Mouse (Mus musculus): ENCODE results near the gene Mmp23.
"Not testable (repeated sequence)": the region's sequence is repeated elsewhere in the genome, so short reads cannot be mapped to it uniquely, and the experiment has no call there.

Mmp23 gene

DNA sequence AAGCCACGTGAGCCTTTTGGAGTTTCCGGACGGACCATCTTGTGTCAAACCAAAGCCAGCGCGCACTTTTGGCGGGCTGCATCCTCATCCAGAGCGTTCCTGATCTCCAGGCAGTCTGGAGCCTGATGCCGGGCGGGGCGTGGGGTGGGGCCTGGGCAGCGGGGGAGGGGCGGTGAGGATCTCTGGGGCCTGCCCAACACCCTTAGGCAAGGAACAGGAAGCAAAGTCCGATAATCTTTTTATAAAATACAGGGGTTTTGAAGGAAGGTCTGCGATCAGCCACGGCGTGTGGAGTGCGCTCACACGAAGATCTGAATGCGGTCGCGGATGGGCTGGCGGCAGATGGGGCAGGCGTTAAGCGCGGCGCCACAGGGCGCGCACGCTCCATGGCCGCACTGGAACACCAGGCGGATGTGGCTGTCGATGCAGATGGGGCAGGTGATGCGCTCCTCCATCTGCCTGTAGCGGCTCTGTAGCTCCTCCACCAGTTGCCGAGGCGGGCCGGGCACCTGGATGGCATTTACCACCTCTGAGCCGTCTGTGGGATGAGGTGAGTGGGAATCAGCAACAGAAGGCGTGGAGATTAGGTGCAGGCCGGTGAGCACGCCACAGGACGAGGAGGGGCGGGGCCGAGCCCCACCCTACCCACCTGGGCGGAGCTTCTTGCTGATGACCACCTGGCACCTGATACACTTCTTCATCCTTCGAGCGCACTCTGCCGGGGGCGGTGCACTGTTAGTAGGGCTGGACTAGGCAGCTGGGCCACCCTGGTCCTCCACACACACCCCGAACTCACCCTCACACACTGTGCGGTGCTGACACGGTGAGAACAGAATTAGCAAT, 1.5 kb upstream of the Mmp23 start:
- DNase-seq (ENCODE audit: low spot score): no peak

DNA sequence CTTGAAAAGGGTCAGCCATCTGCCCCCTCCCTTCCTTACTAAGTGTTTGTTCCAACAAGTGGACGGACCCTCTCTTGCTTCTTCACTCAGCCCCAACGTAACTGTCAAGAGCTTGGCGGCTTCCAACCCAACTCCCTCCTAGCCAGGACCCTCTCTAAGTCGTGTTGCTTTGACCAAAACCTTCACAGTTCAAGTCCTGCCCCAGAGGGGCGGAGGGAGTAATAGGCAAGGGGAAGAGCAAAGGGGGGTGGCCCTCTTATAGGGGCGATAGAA, 935 bp upstream of the Mmp23 start:
- no peak for DNase-seq (ENCODE audit: low spot score)

DNA sequence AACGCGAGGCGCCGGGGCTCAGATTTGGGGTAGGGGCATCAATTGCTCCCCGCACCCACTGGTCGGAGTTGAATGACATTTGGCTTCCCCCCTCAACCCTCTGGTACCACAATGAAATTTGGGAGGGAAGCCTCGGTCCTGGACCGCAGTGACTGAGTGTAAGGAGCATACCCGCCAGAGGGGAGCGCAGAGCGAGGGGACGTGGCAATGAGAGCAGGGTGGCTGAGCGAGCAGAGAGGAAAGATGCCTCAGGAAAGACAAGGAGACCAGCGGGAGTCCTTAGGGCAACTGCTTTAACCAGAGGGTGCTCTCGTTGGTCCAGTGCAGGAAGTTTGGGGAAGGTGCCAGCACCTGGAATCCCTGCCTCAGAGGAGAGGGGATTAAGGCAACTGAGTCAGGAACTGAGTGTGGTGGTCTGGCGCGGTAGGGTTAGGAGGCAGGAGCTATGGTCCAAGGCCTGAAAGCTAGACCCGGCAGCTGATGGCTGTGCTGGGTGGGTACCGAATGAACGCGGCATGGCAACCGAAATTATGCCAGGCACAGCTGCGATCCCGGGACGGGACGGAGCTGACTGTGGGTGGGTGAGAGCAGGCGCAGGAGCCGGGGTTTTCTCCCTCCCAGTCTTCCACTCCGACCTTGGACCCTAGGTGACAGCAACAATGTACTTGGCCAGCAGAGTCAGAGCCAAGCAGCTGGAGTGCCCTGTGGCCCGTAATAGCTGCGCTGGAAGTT, 433 bp upstream of the Mmp23 start:
- DNase-seq (ENCODE audit: low spot score): no peak

DNA sequence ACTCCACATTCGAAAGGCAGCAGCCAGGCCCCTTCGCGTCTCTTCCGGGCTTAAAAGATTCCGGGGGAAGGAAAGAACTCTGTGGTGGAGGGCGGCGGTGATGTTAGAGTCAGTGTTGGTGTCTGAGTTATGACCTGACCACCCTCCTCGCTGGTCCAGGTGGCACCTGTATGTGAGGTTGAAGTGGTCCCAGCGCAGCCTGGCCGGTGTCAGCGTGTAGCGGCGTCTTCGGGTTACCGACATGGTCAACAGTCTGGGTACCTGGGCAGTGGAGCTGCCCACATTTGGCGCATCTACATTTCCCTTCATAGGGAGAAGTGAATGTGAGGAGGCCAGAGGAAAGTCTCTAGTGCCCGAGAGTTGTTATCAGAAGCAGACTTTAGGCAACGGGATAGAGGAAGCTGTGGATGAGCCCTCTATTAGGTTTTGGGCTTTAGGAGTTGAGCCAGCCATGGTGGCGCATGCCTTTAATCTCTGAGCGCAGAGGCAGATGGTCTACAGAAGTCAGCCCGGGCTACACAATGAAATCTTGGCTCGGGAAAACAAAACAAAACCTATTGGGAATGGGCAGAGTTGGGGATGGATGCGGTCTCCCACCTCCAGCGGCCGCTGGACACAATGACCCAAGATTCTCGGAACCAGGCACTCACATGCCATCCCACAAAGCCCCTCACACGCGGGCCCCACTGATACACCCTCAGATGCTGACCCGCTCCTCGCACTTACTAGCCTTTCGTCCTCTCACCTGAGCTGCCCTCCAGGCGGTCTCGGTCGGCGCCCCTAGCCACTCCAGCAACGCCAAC, 700 bp downstream of the Mmp23 start:
- no peak for DNase-seq (ENCODE audit: low spot score)

DNA sequence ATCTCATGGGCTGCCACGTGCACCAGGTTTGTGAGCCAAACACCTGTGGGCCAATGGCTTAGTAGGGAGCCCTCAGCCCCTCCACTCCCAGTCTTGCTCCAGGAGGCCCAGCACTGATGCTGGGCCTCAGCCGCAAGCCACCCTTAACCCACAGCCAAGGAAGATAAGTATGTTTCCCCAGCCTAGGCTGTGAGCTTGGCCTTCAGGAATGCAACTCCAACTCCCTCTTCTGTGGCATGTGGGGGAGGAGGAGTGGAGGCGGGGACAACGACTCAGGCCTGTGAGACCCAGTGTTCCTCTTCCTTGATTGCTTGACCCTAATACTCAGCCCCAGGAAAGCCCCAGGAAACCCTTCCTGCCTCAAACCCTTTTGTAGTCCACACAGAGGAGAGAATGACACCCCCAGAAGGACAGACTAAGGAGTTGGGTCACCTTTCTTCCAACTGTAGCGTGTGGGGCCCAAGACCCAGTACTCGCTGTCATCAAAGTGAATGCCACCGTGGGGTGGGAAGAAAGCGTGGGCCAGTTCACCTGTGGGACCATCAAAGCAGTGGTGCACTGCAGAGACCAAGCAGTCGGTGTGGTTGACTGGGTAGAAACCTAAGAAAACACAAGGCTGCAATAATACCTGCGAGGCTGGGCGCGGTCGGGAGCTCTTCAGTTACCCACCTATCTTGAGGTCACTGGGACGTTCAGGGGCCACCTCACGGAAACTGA, 1.5 kb downstream of the Mmp23 start:
- DNase-seq (ENCODE audit: low spot score): no peak

DNA sequence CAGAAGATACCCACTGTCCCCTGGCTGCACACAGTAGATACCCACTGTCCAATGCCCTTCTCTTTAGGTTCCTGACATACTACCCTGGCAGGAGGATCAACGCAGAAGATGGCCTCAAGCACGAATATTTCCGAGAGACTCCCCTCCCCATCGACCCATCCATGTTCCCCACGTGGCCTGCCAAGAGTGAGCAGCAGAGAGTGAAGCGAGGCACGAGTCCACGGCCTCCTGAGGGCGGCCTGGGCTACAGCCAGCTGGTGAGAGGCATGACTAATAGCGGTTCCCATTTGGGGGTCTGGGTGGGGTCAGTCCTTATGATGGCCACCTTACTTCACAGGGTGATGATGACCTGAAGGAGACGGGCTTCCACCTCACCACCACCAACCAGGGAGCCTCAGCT, 3.8 kb downstream of the Mmp23 start:
- DNase-seq (ENCODE audit: low spot score): no peak

DNA sequence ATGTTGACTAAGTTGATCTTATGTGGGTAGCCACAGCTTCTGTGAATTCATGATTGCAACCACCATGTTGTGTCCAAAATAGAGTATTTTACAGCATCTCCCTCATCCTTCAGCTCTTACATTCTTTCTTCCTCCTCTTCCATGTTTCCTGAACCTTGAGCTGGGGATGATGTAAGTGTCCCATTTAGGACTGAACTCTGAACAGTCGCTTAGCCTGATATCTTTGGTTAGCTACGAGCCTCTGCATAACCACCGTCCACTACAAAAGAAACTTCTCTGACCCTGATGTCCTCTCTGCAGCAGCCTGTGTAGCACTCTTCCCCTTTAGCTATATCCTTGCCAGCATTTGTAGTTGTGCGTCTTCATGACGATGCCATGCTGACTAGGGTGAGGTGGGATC, 7.5 kb downstream of the Mmp23 start:
- DNase-seq (ENCODE audit: low spot score): no peak

DNA sequence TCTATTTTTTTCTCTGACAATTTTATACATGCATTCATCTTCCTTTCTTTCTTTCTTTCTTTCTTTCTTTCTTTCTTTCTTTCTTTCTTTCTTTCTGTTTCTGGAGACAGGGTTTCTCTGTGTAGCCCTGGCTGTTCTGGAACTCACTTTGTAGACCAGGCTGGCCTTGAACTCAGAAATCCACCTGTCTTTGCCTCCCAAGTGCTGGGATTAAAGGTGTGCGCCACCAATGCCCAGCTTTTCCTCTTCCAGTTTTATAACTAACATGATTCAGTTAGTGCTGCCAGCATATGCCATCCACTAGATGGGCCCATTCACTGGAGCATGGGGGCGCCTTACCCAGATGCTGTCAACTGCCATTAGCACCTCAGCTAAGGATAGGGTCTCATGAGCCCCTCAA, 7.9 kb downstream of the Mmp23 start, which contains the start of gene Gm10563:
Gene Gm10563, minus strand, starts transcription at position 101 of the 400 bp plus-strand sequence.
- not testable (repeated sequence) for DNase-seq (ENCODE audit: low spot score)

DNA sequence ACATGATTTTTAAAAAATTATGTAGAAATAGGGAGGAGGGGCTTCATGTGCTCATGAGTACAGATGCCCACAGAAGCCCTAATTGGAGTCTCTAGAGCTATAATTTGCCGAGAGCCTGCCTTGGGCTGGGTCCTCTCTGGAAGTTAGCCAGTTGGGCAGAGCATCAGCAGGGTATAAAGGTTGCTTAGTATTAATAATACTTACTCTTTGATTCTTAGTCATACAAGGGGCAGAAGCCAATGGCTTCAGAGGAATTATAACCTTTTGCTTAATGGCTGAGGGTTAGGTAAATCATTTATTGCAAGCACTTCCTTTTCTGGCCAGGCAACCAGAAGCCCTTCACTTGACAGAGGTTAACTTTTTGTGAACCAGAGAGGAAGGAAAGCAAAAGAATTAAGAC, 9.7 kb downstream of the Mmp23 start:
- no peak for DNase-seq (ENCODE audit: low spot score)

DNA sequence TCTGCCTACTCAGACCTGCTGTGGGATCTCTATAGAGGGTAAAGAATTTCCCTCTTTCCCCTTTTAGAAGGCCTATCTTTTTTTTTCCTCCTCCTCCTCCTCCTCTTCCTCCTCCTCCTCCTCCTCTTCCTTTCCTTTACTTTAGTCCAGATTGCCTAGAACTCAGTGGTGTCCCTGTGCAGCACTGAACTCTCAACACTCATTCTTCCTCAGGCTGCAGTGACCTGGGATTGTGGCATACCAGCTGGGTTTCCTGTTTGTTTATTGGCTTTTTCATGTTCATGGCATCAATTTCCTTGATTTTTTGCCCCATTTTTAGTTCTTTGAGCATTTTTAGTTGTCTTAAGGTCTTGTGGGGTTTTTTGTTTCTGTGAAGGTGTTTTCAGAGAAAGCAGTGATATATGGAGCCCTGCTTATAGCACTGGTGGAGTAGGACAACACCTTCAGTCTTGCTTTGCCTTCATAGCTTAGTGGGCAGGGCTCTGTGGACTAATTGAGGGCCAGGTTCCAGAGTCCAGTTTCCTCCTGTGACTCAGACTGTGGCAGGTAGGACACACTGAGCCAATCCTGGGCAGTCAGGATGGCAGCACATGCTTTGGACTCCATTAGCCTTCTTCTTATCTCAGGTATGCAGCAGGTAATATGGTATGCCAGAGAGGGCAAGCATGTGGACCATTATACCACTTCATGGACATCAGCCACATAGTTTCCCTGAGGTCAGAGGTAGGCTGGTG, 17.3 kb downstream of the Mmp23 start:
- DNase-seq (ENCODE audit: low spot score): no peak

DNA sequence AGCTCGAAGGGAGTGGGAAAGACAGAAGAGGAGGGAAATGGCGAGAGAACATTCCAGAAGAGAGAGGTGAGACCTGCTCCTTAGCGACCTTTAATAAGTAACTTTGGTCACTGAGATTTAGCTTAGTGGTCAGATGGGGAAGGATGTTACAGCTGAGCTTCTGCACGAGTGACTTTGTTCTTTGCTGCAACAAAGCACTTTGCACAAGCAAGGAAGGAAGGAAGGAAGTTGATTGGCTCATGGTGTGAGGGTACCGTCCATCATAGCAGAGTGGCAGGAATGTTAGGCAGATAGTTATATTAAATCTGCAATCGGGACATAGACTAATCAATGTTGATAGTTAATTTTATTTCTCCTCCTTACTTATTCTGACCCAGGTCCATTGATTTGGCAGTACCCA, 22.9 kb downstream of the Mmp23 start:
- no peak for DNase-seq (ENCODE audit: low spot score)

DNA sequence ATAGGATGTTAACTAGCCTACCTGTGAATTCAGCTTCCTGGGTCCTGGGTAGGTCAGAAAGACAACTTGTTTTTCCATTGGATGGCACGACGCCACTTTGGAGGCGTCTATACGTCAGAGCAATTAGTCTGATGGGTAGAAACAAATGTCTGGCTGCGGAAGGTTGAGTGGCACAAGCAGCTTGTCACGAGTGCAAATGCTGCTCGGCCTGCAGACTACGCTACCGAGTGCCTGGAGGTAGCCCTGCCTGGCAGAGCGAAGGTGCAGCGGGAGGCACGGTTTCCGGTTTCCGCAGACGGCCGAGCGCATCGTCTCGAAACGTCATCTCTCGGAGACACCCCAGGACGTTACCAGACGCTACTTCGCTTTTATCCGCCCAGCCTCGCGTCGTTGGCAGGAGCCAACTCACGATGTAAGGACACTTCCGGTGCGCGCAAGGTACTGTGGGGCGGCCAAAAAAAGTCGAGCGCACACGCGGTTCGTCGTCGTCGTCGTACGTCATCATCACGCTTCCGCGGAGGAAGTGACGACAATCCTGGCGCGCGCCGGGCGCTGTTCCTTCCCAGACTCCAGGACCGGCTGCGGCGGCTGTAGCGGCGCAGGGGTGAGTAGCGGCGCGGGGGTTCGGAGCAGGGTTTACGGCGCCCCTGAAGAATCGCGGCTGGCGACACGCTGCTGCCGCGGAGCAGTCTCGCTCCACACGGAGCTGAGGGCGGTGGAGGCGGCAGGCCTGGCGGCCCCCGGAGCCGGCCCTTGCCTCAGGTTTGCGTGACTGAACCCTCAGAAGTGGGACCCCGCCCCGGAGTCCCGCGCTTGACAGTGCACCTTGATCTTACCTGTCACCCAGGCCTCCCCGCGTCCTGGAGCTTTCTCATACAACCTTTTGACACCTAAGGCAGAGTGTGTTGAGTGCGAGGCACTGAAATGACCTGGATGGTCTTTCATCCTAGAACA, 28.6 kb downstream of the Mmp23 start, which contains the start of gene Cdk11b:
Gene Cdk11b, plus strand, starts transcription at position 517 of the 954 bp plus-strand sequence.
- DNase-seq (ENCODE audit: low spot score): peak; percentile 91

DNA sequence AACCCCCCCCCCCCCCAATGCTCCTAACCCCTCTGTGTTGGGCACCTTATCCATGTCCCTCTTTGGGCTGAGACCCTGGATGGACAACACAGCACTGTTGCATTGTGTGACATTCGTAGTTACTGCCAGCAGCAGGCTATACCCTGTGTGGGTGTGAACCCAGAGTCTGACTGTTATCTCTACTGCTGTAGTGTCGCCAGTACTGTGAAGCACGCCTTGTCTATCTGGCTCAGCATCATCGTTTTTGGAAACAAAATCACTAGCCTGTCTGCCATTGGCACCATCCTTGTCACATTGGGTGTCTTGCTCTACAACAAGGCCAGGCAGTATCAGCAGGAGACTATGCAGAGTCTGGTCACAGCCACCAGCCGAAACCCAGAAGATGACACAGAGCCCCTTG, 34.9 kb downstream of the Mmp23 start:
- no peak for DNase-seq (ENCODE audit: low spot score)

DNA sequence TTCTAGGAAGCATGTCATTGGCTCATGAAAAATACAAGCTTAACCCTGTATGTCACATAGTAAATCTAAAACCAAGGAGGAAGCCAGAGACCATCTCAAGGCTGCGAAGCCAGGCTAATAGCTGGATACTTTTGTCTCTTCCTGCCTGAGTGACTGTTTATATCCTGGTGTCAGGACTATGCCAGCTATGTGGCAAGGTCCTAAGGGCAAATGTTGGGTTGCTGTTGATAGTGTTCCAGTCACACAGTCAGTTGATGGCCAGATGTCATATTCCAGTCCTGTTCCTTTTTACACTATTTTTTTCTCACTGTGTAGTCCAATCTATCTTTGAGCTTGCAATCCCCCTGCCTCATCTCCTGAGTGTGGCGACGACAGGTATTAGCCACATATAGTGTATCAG, 39.9 kb downstream of the Mmp23 start:
- no peak for DNase-seq (ENCODE audit: low spot score)

DNA sequence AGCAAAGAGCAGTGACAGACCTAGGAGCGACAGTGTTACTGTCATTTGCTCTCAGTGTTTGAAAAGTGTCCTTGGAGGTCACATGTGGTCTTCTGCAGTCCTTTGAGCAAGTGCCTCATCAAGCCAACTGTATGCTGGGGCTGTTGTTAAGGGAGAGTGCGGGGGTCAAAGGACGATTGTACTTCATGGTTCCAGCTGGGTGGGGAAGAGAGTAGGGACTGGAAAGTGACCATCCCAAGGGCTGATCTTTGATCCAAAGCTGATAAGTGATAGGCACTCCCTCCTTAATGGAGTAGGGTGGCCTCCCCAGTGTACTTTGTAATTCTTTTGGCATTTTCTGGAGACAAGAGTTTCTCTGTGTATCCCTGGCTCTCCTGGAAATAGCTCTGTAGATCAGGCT, 41.3 kb downstream of the Mmp23 start:
- no peak for DNase-seq (ENCODE audit: low spot score)

DNA sequence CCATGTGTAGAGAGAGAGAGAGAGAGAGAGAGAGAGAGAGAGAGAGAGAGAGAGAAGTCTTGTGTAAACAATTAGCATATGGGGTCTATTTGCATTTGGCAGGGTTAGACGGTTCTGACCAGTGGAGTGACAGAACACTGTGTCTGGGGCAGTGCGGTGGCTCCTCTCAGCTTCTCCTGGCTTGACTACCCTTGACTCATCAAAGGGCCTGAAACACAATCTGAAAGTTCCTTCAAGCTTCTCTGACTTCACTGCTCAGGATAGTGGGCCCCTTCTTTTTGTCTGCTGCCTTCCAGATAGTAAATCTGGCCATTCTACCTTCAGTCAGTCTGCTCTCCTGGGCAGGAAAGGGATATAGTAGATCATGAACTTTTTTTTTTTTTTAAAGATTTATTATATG, 46.4 kb downstream of the Mmp23 start:
- no peak for DNase-seq (ENCODE audit: low spot score)

DNA sequence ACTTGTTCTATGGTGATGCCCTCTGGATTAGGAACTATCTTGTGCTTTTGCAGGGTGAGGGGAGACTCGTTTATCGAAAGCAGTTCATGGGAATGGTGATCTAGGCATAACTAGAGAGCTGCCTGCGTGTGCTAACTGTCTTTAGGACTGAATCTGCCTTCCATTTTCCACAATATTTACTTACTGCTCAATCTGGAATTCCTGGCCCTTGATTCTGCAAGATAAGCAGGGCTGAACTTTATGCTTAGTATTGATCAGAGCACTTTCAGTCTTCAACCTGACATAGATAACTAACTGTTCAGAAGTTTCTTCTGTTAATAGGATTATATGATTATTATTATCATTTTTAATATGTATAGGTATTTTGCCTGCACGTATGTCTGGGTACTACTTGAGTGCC, 48.1 kb downstream of the Mmp23 start:
- DNase-seq (ENCODE audit: low spot score): no peak

DNA sequence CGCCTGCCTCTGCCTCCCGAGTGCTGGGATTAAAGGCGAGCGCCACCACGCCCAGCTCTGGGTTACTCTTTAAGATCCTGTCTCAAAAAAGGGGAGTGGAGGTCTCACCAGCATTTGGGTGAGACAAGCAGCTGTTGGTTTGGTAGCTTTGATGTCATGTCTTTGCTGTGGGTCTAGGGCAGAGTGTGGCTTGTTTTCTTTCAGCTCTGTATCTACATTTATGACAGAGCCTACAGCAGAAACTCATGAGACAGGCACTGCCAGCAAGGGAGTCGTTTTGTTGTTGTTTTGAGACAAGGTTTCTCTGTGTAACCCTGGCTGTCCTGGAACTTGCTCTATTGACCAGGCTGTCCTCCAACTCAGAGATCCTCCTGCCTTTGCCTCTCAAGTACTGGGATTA, 49.4 kb downstream of the Mmp23 start:
- DNase-seq (ENCODE audit: low spot score): no peak

DNA sequence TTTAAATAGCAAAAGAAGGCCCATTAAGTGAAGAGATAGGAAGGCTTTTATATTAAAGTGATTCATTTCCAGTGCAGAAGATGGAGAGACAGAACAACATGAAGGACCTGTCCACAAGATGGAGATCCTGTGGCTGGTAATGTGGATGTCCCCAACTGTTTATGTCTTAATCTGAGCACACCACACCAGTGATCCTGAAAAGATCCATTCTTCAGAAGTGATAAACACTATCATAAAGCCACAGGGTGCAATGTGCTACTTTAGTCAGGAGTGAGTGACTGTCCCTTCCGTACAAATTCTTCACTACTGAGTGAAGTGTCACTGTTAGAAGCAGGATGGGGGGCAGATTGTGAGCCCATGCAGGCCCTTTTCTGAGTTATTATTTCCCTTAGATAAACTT, 50.4 kb downstream of the Mmp23 start:
- DNase-seq (ENCODE audit: low spot score): no peak

DNA sequence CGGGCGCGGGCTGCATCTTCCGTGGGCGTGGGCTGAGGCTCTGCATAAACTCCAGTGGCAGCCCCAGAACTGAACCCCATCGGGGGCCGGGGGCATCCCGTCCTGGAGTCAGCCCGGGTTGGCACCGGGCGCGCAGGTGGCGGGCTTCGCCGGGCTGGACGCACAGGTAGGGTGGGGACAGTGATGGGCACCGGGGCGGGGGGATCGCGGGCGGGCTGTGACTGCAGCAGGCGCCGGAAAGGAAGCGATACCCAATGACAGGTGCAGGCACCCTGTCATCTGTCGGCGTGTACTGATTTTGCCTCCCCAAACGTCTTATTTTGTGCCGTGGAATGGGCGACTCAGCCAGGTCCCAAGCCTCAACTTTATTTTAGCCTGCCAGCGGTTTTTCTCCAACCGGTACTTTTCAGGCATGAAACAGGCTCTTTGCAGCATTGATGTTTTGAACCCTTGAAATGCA, 51.2 kb downstream of the Mmp23 start:
- DNase-seq (ENCODE audit: low spot score): no peak
